23 mouse cellular contexts compared by ENCODE assay signal in the genomic region with DNA sequence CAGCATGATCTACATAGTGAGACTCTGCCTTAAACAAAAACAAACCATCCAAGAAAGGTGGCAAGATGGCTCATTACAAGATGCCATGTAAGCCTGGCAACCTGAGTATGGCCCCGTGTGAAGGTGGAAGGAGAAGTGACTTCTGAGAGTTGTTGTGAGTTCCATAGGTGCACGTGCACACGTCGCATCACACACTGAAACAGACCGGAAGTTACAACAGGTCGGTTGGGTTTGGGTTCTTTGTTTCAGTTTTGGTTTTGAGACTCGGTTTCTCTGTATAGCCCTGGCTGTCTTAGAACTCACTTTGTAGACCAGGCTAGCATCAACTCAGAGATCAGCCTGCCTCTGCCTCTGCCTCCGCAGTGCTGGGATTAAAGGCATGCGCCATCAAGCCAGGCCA. TPM values are rescaled to one million over a fixed set of nuclear protein-coding genes. Genes with fewer than 3 reads are reported as not detected.
A peak's percentile ranks its signal among the peaks of the same experiment; 100 is the strongest.
DNase-seq lines count a peak whose midpoint lies in the region; ATAC-seq and TF ChIP-seq lines count a peak whose summit lies in the region.
"Had no signal": no experiment of that assay in that cellular context is flagged by ENCODE, and none has a peak within 500 bp of the region (broad histone marks: within the 10 kb centered on the region; RNA-seq: fewer than 3 reads in every experiment).

No protein-coding gene starts in this region.

- TF ChIP-seq POLR2A in ES-Bruce4 (IDR thresholded peaks at IDR 0.05; ENCODE audit: insufficient read depth, low read length): no peak

- no peak overlapping the region for H3K27ac ChIP-seq in midbrain, embryonic 11.5 days (ENCODE audit: low read depth, low read length)
- no peak overlapping the region for H3K27ac ChIP-seq in midbrain, embryonic 15.5 days
- H3K27ac ChIP-seq in ES-Bruce4 (ENCODE audit: insufficient read depth, low read length): peak overlapping the region; percentile 69
- H3K27ac ChIP-seq in forebrain, embryonic 11.5 days (ENCODE audit: low read depth, low read length): no peak overlapping the region
- H3K27ac ChIP-seq: embryonic facial prominence, embryonic 13.5 days; forebrain, embryonic 13.5 days; heart, adult 2 months; heart, embryonic 10.5 days; hindbrain, embryonic 12.5 days; hindbrain, embryonic 15.5 days had no signal

- H3K4me3 ChIP-seq in midbrain, embryonic 11.5 days (ENCODE audit: low read depth, low read length): no peak overlapping the region
- no peak overlapping the region for H3K4me3 ChIP-seq in midbrain, embryonic 15.5 days
- no peak overlapping the region for H3K4me3 ChIP-seq in ES-Bruce4 (ENCODE audit: low read depth, low read length)
- H3K4me3 ChIP-seq in forebrain, embryonic 11.5 days (ENCODE audit: low read depth, low read length): no peak overlapping the region
- H3K4me3 ChIP-seq: embryonic facial prominence, embryonic 13.5 days; erythroblast, embryonic 14.5 days; forebrain, embryonic 13.5 days; heart, adult 2 months; heart, embryonic 10.5 days; hindbrain, embryonic 12.5 days; hindbrain, embryonic 15.5 days had no signal

- WGBS in midbrain, embryonic 11.5 days: 96% methylated on average over 9 of the region's 9 CpGs
- WGBS in midbrain, embryonic 15.5 days: 95% methylated on average over 9 of the region's 9 CpGs
- WGBS in forebrain, embryonic 11.5 days: 97% methylated on average over 9 of the region's 9 CpGs

- no peaks in the 10 kb centered on the region for H3K9me3 ChIP-seq in midbrain, embryonic 11.5 days (ENCODE audit: control insufficient read depth, low read length)
- H3K9me3 ChIP-seq in midbrain, embryonic 15.5 days: no peaks in the 10 kb centered on the region
- no peaks in the 10 kb centered on the region for H3K9me3 ChIP-seq in ES-Bruce4 (replicated peaks; ENCODE audit: control insufficient read depth, insufficient read depth, low read length, poor library complexity, severe bottlenecking)
- no peaks in the 10 kb centered on the region for H3K9me3 ChIP-seq in forebrain, embryonic 11.5 days (ENCODE audit: control insufficient read depth, low read length)
- H3K9me3 ChIP-seq: embryonic facial prominence, embryonic 13.5 days; forebrain, embryonic 13.5 days; heart, embryonic 10.5 days; hindbrain, embryonic 12.5 days; hindbrain, embryonic 15.5 days had no signal

- no peak overlapping the region for H3K4me2 ChIP-seq in midbrain, embryonic 11.5 days
- H3K4me2 ChIP-seq in midbrain, embryonic 15.5 days: no peak overlapping the region
- H3K4me2 ChIP-seq in forebrain, embryonic 11.5 days (ENCODE audit: low read depth, low read length, severe bottlenecking): no peak overlapping the region
- H3K4me2 ChIP-seq: embryonic facial prominence, embryonic 13.5 days; forebrain, embryonic 13.5 days; hindbrain, embryonic 12.5 days; hindbrain, embryonic 15.5 days had no signal

- no peak for TF ChIP-seq EP300 in ES-Bruce4 (IDR thresholded peaks at IDR 0.05; ENCODE audit: insufficient read depth, low read depth, low read length)

- H3K27me3 ChIP-seq in midbrain, embryonic 11.5 days (ENCODE audit: control insufficient read depth, insufficient read depth, low read length): no peaks in the 10 kb centered on the region
- H3K27me3 ChIP-seq in midbrain, embryonic 15.5 days (replicated peaks): no peaks in the 10 kb centered on the region
- H3K27me3 ChIP-seq in ES-Bruce4 (ENCODE audit: control insufficient read depth, insufficient read depth, low read length, poor library complexity, severe bottlenecking): no peaks in the 10 kb centered on the region
- H3K27me3 ChIP-seq in forebrain, embryonic 11.5 days (ENCODE audit: control insufficient read depth, insufficient read depth, low read length): no peaks in the 10 kb centered on the region
- H3K27me3 ChIP-seq: embryonic facial prominence, embryonic 13.5 days; forebrain, embryonic 13.5 days; hindbrain, embryonic 12.5 days; hindbrain, embryonic 15.5 days had no signal

- H3K36me3 ChIP-seq in midbrain, embryonic 11.5 days (ENCODE audit: control insufficient read depth, insufficient read depth, low read length): no peaks in the 10 kb centered on the region
- H3K36me3 ChIP-seq in midbrain, embryonic 15.5 days (replicated peaks): no peaks in the 10 kb centered on the region
- peaks cover 15% of the 10 kb centered on the region for H3K36me3 ChIP-seq in ES-Bruce4 (ENCODE audit: control insufficient read depth, insufficient read depth, low read length, poor library complexity, severe bottlenecking)
- no peaks in the 10 kb centered on the region for H3K36me3 ChIP-seq in forebrain, embryonic 11.5 days (ENCODE audit: control insufficient read depth, insufficient read depth, low read length)
- H3K36me3 ChIP-seq: hindbrain, embryonic 12.5 days; hindbrain, embryonic 15.5 days had no signal

- no peak for TF ChIP-seq CTCF in ES-Bruce4 (IDR thresholded peaks at IDR 0.05; ENCODE audit: low read depth, low read length)

- no peak for ATAC-seq in midbrain, embryonic 11.5 days (ENCODE audit: low FRiP score)
- no peak for ATAC-seq in midbrain, embryonic 15.5 days (replicated peaks)
- peak; percentile 25 for ATAC-seq in inflammation-experienced regulatory T-cells, adult 6 months
- ATAC-seq in forebrain, embryonic 11.5 days (replicated peaks; ENCODE audit: low FRiP score): no peak
- ATAC-seq: forebrain, embryonic 13.5 days; forebrain, embryonic 16.5 days; intestine, embryonic 16.5 days had no signal

- peak; percentile 77 for DNase-seq in midbrain, embryonic 11.5 days (ENCODE audit: low spot score, missing footprints)
- DNase-seq in adrenal gland, postnatal 14 days: no peak
- DNase-seq in forebrain, embryonic 11.5 days (ENCODE audit: low spot score): no peak
- DNase-seq: adrenal gland, adult 8-10 months; adrenal gland, postnatal 36 days; cerebellum, adult 18-20 months; cerebellum, adult 9-10 months; cerebellum, postnatal 14 days; gastrocnemius, postnatal 10 days; gastrocnemius, postnatal 36 days; heart, adult 2 months; kidney, adult 18-20 months had no signal

- H3K9ac ChIP-seq in midbrain, embryonic 11.5 days (ENCODE audit: low read length): no peak overlapping the region
- H3K9ac ChIP-seq in midbrain, embryonic 15.5 days: no peak overlapping the region
- no peak overlapping the region for H3K9ac ChIP-seq in ES-Bruce4 (ENCODE audit: low read depth, poor library complexity, severe bottlenecking)
- no peak overlapping the region for H3K9ac ChIP-seq in forebrain, embryonic 11.5 days (ENCODE audit: low read length)
- H3K9ac ChIP-seq: embryonic facial prominence, embryonic 13.5 days; forebrain, embryonic 13.5 days; hindbrain, embryonic 12.5 days; hindbrain, embryonic 15.5 days had no signal

- no peaks in the 10 kb centered on the region for H3K4me1 ChIP-seq in midbrain, embryonic 11.5 days (ENCODE audit: control insufficient read depth, insufficient read depth, low read length)
- H3K4me1 ChIP-seq in midbrain, embryonic 15.5 days: peaks cover 12% of the 10 kb centered on the region
- H3K4me1 ChIP-seq in ES-Bruce4 (ENCODE audit: control insufficient read depth, insufficient read depth, low read length): peaks cover 9% of the 10 kb centered on the region
- H3K4me1 ChIP-seq in forebrain, embryonic 11.5 days (replicated peaks; ENCODE audit: control insufficient read depth, insufficient read depth, low read length): no peaks in the 10 kb centered on the region
- H3K4me1 ChIP-seq: embryonic facial prominence, embryonic 13.5 days; hindbrain, embryonic 12.5 days had no signal

RNA-seq across cellular contexts. Expression of a gene that starts 40.3 kb away (rescaled TPM):
- polyA plus RNA-seq in midbrain, embryonic 11.5 days (2014; fragmentation: Nextera tagmentation; extraction: Ambion mirVana): 209 and 223 TPM in 2 replicates
- polyA plus RNA-seq in midbrain, embryonic 15.5 days (2015; fragmentation: Nextera tagmentation; extraction: Ambion mirVana): 210 and 216 TPM in 2 replicates
- 261 and 265 TPM in 2 replicates for polyA plus RNA-seq in ES-Bruce4 (2011; ENCODE audit: insufficient read depth, insufficient read length, low read depth, missing spikeins)
- polyA plus RNA-seq in inflammation-experienced regulatory T-cells, adult 6 months (2017; shearing (Covaris generic)): 100 to 1,000 TPM; 110 to 121 (median 120) TPM
- 82.4 and 83.1 TPM in 2 replicates for total RNA-seq in adrenal gland, postnatal 14 days (2021)
- polyA plus RNA-seq in forebrain, embryonic 11.5 days (2014; fragmentation: Nextera tagmentation; extraction: Ambion mirVana): 196 and 206 TPM in 2 replicates
